Mouse (Mus musculus): Measurements from ENCODE around the gene Cers5. TPM values are rescaled to one million over a fixed set of nuclear protein-coding genes. Genes with fewer than 3 reads are reported as not detected.

The Cers5 gene
- total RNA-seq, 4 experiments from 2014 or later, result 3.1 to 4.9 (median 3.5) TPM

Other genes with a start within 250 kb of the Cers5 start
- under 1 TPM in 3 of 4 experiments, not detected in 1; 0.13 to 0.21 (median 0.15) TPM for gene Faim2, start 244.7 kb downstream of the Cers5 start, total RNA-seq (2022)
- gene Aqp2, start 193.8 kb downstream of the Cers5 start, total RNA-seq (2022), result not detected
- gene Aqp5, start 182.1 kb downstream of the Cers5 start, total RNA-seq (2022), result not detected
- gene Aqp6, start 171.5 kb downstream of the Cers5 start, total RNA-seq (2022), result not detected
- gene Racgap1, start 121.2 kb downstream of the Cers5 start, total RNA-seq (2022), result 1 to 10 TPM in 2 of 4 experiments, under 1 TPM in 2; 0.31 to 2.4 (median 1.1) TPM
- gene Asic1, start 102.5 kb downstream of the Cers5 start, total RNA-seq (2022), result not detected
- gene Smarcd1, start 70.8 kb downstream of the Cers5 start, total RNA-seq (2022), result 1 to 10 TPM; 4.8 to 9.4 (median 7.2) TPM
- 1 to 10 TPM in 1 of 4 experiments, not detected in 3; 1.3 TPM for gene Gm17349, start 67.4 kb downstream of the Cers5 start, total RNA-seq (2022)
- 100 to 1,000 TPM; 446 to 550 (median 458) TPM for gene Gpd1, start 55.4 kb downstream of the Cers5 start, total RNA-seq (2022)
- 100 to 1,000 TPM; 154 to 172 (median 162) TPM for gene Cox14, start 47.3 kb downstream of the Cers5 start, total RNA-seq (2022)
- gene Lima1, start 102.6 kb upstream of the Cers5 start, total RNA-seq (2022), result 1 to 10 TPM; 5.8 to 9.4 (median 6.5) TPM
- gene Fam186a, start 194.2 kb upstream of the Cers5 start, total RNA-seq (2022), result under 1 TPM in 2 of 4 experiments, not detected in 2; 0.03 to 0.07 TPM
- gene Larp4, start 197.2 kb upstream of the Cers5 start, total RNA-seq (2022), result 10 to 100 TPM; 40.0 to 65.4 (median 47.6) TPM